Mouse (Mus musculus) liver, embryonic 12.5 days (tissue): Measurements from ENCODE around the gene Lrrc72. TPM values are rescaled to one million over a fixed set of nuclear protein-coding genes. Genes with fewer than 3 reads are reported as not detected.

Source experiments
- ATAC-seq: fragments of 200-750 bp; cut with Nextera tagmentation; 2 replicates; pipeline ENCODE4 v1.8.0; 2017; ENCODE audit warnings: moderate number of reproducible peaks, mild to moderate bottlenecking, moderate library complexity
- H3K27ac ChIP-seq: fragments of 300-500 bp; sonication (generic); 2 replicates; pipeline ENCODE4 v1.5.1; 2016; ENCODE audit warnings: mild to moderate bottlenecking
- H3K27me3 ChIP-seq: fragments of 300-500 bp; sonication (generic); replicated peaks from 2 replicates; pipeline ENCODE4 v1.6.1; 2016; ENCODE audit warnings: mild to moderate bottlenecking, moderate library complexity
- H3K36me3 ChIP-seq: fragments of 300-500 bp; sonication (generic); 2 replicates; pipeline ENCODE4 v1.6.1; 2016; ENCODE audit warnings: mild to moderate bottlenecking, moderate library complexity
- H3K4me1 ChIP-seq: fragments of 300-500 bp; sonication (generic); 2 replicates; pipeline ENCODE4 v1.6.1; 2016
- H3K4me2 ChIP-seq: fragments of 300-500 bp; sonication (generic); 2 replicates; pipeline ENCODE4 v1.6.1; 2016; ENCODE audit warnings: mild to moderate bottlenecking, moderate library complexity
- H3K4me3 ChIP-seq: fragments of 300-500 bp; sonication (generic); 2 replicates; pipeline ENCODE4 v1.5.1; 2016; ENCODE audit warnings: mild to moderate bottlenecking, moderate library complexity
- H3K9ac ChIP-seq: fragments of 300-500 bp; sonication (generic); 2 replicates; pipeline ENCODE4 v1.6.1; 2016; ENCODE audit warnings: mild to moderate bottlenecking, moderate library complexity
- H3K9me3 ChIP-seq: fragments of 300-500 bp; sonication (generic); replicated peaks from 2 replicates; pipeline ENCODE4 v1.6.1; 2016; ENCODE audit warnings: mild to moderate bottlenecking, moderate library complexity
- WGBS: fragments of 180-500 bp; shearing (Covaris S2); methylation state at CpG from one replicate; pipeline ENCODE4 v1.1.7; 2016; ENCODE audit not compliant: insufficient replicate concordance; 5-methylcytosine and 5-hydroxymethylcytosine counted together
- polyA plus RNA-seq: library from polyadenylated mRNA; unstranded; fragments of >200 nt; fragmentation: Nextera tagmentation; extraction: Ambion mirVana; gene quantifications from 2 replicates; pipeline ENCODE4 v1.2.1, GENCODE M21; 2016

The Lrrc72 gene
- polyA plus RNA-seq: not detected in 2 replicates

DNA sequence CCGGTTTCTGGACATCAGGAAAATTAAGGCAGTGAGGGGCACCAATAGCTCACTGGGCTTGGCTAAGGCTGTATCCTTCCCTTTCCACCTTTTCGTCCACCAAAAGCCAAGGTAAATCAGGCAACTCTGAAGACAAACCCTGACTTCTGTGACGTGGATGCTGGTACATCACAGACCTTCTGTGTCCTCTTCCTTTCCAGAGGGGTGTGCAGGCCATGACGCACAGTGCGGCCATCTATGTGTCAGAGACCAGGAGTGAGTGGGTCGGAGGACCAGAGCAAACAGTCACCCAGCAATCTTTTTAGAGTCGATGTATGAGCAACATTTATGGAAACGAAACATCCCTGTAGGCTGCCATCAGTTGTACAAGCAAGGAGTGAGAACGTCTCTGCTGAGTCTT is at the start of gene Lrrc72:
TSS of gene Lrrc72 (minus strand) at position 101 of the 400 bp plus-strand sequence.
- Histone ChIP-seq H3K27me3 (no peaks in the 10 kb centered on the region), H3K9me3 (no peaks in the 10 kb centered on the region), H3K9ac (no peak within 1 kb of the TSS), H3K4me2 (no peak within 1 kb of the TSS), H3K27ac (no peak within 1 kb of the TSS), H3K4me3 (no peak within 1 kb of the TSS), H3K4me1 (no peaks in the 10 kb centered on the region), H3K36me3 (no peaks in the 10 kb centered on the region)
- no peak for ATAC-seq
- 76% methylated on average over 9 of the region's 9 CpGs for WGBS

DNA sequence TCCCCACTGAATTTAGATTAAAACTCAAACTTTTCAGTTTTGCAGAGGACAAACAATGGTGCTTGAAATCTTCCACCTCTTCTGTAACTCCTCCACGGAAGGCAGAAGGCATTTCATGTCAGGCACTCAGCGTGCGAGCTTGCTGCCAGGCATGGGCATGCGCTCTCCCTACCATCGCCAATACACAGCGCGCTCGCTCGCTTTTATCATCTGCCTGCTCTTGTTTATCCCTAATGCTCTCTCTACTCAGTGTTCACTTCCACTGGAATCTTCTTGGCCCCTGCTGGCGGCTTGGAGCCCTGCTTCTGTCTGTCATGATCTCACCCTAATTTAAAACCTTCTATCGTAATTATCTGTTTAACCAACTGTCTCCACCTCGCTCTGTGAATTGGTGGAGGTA is 49.1 kb upstream of the Lrrc72 start:
- Histone ChIP-seq H3K9ac (no peak overlapping the region), H3K4me2 (no peak overlapping the region), H3K27me3 (no peaks in the 10 kb centered on the region), H3K4me3 (no peak overlapping the region), H3K36me3 (no peaks in the 10 kb centered on the region), H3K27ac (no peak overlapping the region), H3K9me3 (no peaks in the 10 kb centered on the region), H3K4me1 (no peaks in the 10 kb centered on the region)
- no peak for ATAC-seq
- 79% methylated on average over 12 of the region's 12 CpGs for WGBS

DNA sequence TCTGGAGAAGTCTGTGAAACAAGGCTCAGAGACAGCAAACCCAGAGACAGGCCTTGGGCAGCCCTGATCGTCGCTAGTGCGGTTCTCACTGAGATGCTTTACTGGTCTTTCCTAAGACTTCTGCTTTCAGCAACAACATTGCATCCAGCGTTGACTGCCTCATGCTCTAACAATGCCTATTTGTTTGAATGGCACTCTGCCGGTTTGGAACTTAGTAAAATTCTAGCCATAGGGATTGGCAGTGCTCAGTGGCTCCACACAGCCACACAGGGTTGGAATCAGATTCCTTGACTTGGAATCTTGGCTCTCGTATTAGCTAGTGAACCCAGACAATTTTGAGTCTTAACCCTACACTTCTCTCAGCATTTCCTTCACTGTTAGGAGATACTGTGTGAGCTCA is 38.1 kb upstream of the Lrrc72 start:
- Histone ChIP-seq H3K9me3 (no peaks in the 10 kb centered on the region), H3K4me3 (no peak overlapping the region), H3K27ac (no peak overlapping the region), H3K4me2 (no peak overlapping the region), H3K27me3 (no peaks in the 10 kb centered on the region), H3K36me3 (no peaks in the 10 kb centered on the region), H3K9ac (no peak overlapping the region), H3K4me1 (no peaks in the 10 kb centered on the region)
- no peak for ATAC-seq
- WGBS: 76% methylated on average over 6 of the region's 6 CpGs

DNA sequence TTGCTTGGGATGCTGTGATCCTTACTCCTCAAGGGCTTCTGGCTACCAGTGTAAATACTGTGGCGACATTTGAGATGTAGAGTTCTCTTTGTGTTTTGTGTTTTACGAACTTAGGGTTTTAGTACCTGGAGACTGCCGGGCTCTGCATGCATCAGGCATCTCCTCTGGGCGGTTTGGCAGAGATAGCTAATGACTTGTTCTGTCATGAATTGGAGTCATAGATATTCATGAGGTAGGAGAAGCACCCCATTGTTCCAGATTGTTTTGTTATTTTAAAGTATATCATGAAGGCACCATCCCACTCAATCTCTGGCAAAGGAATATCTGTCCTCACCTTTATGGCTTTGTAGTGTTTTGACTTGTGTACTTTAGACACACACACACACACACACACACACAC is 37.3 kb upstream of the Lrrc72 start:
- ATAC-seq: no peak

DNA sequence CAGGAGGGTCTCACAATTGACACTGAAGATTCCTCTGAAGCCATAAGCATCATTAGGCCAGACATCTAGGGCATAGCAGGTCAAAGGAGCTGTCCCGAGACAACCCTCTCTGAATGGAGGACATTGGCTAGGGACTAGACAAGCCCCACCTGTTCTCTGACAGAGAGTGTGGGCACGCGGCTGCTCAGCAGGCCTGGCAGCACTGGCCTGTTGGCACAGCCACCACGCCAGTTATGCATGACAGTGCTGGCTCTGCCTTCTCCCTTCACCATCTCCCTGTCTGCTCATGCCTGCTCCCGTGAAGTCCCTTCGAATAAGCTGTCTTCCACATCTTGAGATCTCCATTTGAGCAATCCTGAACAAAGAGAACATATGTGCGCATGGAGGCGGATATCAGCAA is 36.4 kb upstream of the Lrrc72 start:
- H3K4me3 ChIP-seq: no peak overlapping the region
- 73% methylated on average over 8 of the region's 8 CpGs for WGBS
- ATAC-seq: no peak
- no peaks in the 10 kb centered on the region for H3K27me3 ChIP-seq
- no peak overlapping the region for H3K9ac ChIP-seq
- no peaks in the 10 kb centered on the region for H3K36me3 ChIP-seq
- no peaks in the 10 kb centered on the region for H3K4me1 ChIP-seq
- no peak overlapping the region for H3K4me2 ChIP-seq
- no peak overlapping the region for H3K27ac ChIP-seq
- H3K9me3 ChIP-seq: no peaks in the 10 kb centered on the region

More for the DNA sequence above, 37.3 kb upstream of the Lrrc72 start:
- no peak overlapping the region for H3K4me3 ChIP-seq
- H3K9me3 ChIP-seq: no peaks in the 10 kb centered on the region
- H3K9ac ChIP-seq: no peak overlapping the region
- 73% methylated on average over 4 of the region's 4 CpGs for WGBS
- H3K4me1 ChIP-seq: no peaks in the 10 kb centered on the region
- no peaks in the 10 kb centered on the region for H3K36me3 ChIP-seq
- no peak overlapping the region for H3K4me2 ChIP-seq
- H3K27me3 ChIP-seq: no peaks in the 10 kb centered on the region
- H3K27ac ChIP-seq: no peak overlapping the region

DNA sequence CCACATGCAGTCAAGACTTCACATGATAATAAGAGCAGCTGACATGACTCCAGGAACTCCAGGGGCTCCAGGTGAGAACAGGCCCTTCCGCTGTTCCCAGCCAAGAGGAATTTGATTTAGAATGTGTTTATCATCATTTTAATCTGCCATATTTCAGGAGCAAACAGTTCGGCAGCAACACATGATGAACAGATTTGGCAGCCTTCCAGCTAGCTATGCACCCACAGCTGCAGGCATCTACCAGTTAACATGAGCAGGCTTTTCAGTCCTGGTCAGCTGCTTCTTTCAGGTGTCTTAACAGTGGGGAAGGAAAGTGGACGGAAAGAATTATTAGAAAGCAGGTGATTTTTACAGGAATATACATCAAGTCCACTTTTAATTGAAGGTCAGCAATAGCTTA is 21.6 kb upstream of the Lrrc72 start:
- WGBS: 73% methylated on average over 3 of the region's 3 CpGs
- Histone ChIP-seq H3K4me1 (no peaks in the 10 kb centered on the region), H3K27me3 (no peaks in the 10 kb centered on the region), H3K4me3 (no peak overlapping the region), H3K27ac (no peak overlapping the region), H3K4me2 (no peak overlapping the region), H3K9me3 (no peaks in the 10 kb centered on the region), H3K36me3 (no peaks in the 10 kb centered on the region), H3K9ac (no peak overlapping the region)
- no peak for ATAC-seq

DNA sequence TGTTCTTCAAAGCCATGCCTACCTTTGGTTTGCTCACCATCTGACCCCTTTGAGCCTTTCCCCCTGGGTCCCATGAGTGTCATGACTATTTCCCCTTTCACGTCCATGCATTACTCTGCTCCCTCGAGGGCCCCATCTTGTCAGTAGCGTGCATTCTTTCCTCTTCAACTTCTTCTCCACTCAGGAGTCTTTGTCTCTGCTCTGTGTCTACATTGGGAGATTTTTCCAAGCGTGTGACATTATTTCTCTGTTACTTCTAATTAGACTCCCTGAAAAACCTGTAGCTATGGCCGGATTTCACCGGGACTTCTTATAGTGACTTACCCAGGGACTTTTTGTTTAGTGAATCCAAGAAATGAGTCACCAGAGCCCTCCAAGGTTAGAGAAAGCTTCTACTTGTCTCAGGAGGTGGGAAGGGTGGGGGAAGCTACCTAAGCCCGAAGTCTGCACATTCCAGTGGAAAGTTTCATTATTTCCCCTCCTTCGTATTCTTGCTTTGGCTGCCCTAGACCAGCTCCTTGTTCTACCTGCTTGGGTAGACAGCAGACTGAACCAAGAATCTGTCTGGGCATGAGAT is 14.6 kb upstream of the Lrrc72 start:
- Histone ChIP-seq H3K9me3 (no peaks in the 10 kb centered on the region), H3K4me3 (no peak overlapping the region), H3K36me3 (no peaks in the 10 kb centered on the region), H3K9ac (no peak overlapping the region), H3K4me1 (no peaks in the 10 kb centered on the region), H3K27ac (no peak overlapping the region), H3K27me3 (no peaks in the 10 kb centered on the region), H3K4me2 (no peak overlapping the region)
- 72% methylated on average over 8 of the region's 8 CpGs for WGBS
- no peak for ATAC-seq

DNA sequence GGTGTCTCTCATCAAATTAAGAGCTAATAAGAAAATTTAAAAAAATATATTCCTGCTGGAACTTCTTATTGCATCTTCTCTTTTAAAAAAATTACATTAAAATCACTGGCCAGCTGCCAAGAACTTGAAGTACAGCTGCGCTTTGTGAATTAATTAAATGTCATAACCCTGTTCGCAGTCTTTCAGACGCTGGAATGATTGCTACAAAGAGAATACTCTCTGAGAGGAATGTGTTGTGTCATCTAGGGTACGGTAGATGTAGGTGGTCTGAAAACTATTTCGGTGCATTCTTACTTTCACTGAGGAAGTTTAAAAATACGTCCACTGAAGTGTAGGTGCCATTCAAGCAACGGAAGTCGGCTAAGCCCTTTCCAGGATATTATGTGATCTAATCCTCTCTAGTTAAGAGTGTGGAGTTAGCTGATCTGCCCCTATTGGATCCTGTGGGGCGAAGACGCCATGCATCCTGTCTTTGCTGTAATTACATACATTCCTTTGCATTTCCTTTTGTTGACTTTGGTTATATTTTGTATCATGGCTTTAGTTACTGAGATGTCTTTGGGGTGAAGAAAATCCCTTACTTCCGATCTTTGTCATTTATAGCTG is 9.0 kb upstream of the Lrrc72 start:
- H3K4me1 ChIP-seq: no peaks in the 10 kb centered on the region
- H3K27ac ChIP-seq: no peak overlapping the region
- no peak overlapping the region for H3K9ac ChIP-seq
- no peaks in the 10 kb centered on the region for H3K9me3 ChIP-seq
- WGBS: 76% methylated on average over 11 of the region's 11 CpGs
- H3K27me3 ChIP-seq: no peaks in the 10 kb centered on the region
- H3K36me3 ChIP-seq: no peaks in the 10 kb centered on the region
- H3K4me3 ChIP-seq: no peak overlapping the region
- no peak for ATAC-seq
- H3K4me2 ChIP-seq: no peak overlapping the region

DNA sequence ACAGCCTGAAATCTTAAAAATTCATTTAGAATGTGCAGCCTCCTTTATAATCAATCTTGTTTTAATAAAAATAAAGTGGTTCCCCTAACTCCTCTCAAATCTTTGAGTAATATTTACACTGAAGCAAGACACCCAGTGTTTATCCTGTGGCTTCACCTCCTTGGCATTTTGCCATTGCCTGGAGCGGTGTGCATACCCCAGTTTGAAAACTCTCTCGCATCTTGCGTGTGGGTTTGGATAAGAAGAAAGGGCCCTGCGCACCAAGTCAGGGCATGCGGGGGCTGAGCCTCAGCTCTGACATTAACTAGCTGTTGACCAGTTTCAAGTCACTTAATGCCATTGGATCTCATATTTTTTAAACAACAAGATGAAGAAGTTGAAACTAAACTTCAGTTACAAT is 2.2 kb upstream of the Lrrc72 start:
- ATAC-seq: no peak
- no peak overlapping the region for H3K27ac ChIP-seq
- no peak overlapping the region for H3K4me3 ChIP-seq
- H3K4me2 ChIP-seq: no peak overlapping the region
- H3K27me3 ChIP-seq: no peaks in the 10 kb centered on the region
- H3K4me1 ChIP-seq: no peaks in the 10 kb centered on the region
- 71% methylated on average over 5 of the region's 5 CpGs for WGBS
- H3K36me3 ChIP-seq: no peaks in the 10 kb centered on the region
- no peaks in the 10 kb centered on the region for H3K9me3 ChIP-seq
- no peak overlapping the region for H3K9ac ChIP-seq

DNA sequence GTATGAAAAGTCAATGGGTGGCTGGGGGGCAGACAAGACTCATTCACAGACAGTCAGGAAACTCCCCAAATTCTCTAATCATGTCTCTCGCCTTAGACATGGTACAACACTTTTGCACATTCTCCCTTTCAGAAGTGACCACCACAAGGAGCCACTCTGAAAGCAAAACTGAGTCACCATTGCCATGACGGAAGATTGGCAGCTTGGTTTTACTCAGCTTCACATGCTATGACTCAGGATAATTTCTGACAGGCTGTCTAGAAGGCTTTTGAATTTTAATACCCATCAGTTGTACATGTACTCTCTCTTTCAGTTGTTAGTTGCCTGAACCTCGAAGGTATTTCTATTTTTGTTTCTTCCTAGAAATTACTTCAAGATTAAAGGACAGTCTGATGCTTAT is 12.0 kb downstream of the Lrrc72 start:
- ATAC-seq: no peak
- Histone ChIP-seq H3K4me3 (no peak overlapping the region), H3K4me1 (no peaks in the 10 kb centered on the region), H3K36me3 (no peaks in the 10 kb centered on the region), H3K4me2 (no peak overlapping the region), H3K27me3 (no peaks in the 10 kb centered on the region), H3K9me3 (no peaks in the 10 kb centered on the region), H3K27ac (no peak overlapping the region), H3K9ac (no peak overlapping the region)
- 58% methylated on average over 3 of the region's 3 CpGs for WGBS

DNA sequence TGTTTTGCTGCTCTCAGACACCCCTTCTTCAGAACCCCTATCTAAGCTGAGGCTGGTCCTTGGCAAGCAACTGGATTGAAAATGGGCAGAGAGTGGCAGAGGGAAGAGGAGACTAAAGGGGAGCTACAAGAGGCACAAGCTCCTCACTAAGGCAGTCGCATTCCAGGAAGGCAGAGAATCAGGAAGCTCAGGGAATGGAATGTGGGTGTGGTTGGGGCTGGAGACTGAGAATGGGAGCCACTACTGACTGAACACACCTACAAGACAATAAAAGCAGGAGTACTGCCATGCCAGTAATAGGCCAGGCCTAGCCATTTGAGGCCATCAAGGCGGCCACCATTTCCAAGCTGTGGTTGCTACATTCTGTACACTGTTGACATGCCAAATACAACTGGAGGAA is 21.8 kb downstream of the Lrrc72 start:
- WGBS: 58% methylated on average over 2 of the region's 2 CpGs
- H3K4me1 ChIP-seq: no peaks in the 10 kb centered on the region
- no peaks in the 10 kb centered on the region for H3K9me3 ChIP-seq
- H3K36me3 ChIP-seq: no peaks in the 10 kb centered on the region
- no peak overlapping the region for H3K9ac ChIP-seq
- H3K4me3 ChIP-seq: no peak overlapping the region
- no peaks in the 10 kb centered on the region for H3K27me3 ChIP-seq
- ATAC-seq: no peak
- H3K27ac ChIP-seq: no peak overlapping the region
- H3K4me2 ChIP-seq: no peak overlapping the region

DNA sequence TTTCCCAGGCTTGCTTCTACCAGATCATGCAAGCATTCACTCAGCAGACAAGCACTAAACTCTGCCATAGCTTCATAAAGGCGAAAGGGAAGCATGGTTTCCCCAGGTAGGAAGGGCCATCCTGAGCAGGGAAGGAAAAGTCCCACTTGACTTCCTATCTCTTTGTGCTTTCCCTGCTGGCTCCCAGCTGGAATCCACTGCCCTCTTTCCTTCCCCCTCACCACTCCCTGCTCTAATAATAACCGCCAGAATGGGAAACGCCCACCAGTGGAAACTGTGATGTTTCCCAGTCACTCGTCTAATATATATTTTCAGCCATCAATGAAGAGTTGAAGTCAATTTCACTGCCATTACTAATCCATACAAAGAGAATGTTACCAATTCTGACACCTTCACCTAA is 28.8 kb downstream of the Lrrc72 start:
- Histone ChIP-seq H3K9me3 (no peaks in the 10 kb centered on the region), H3K36me3 (no peaks in the 10 kb centered on the region), H3K4me2 (no peak overlapping the region), H3K4me1 (no peaks in the 10 kb centered on the region), H3K27me3 (no peaks in the 10 kb centered on the region), H3K4me3 (no peak overlapping the region), H3K9ac (no peak overlapping the region), H3K27ac (no peak overlapping the region)
- WGBS: 48% methylated on average over 4 of the region's 4 CpGs
- no peak for ATAC-seq

DNA sequence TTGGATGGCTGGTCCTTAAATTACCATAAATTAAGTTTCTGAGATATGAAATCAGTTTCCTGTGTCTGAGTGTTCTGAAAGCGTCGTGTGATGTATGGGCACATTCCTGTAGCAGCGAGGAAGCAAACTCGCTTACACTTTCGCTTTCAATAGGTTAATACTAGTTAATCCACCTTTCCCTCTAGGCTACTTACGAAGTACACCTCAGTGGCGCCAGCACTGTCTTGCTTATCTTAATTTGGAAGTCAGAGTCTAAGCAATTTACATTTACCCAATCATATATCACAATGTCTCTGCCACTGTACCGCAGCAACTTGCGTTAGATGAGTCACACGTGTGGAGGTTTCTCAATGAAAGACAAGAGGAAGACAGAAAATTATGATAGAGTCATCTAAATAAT is 36.3 kb downstream of the Lrrc72 start:
- WGBS: 65% methylated on average over 10 of the region's 10 CpGs
- H3K4me1 ChIP-seq: no peaks in the 10 kb centered on the region
- H3K9me3 ChIP-seq: no peaks in the 10 kb centered on the region
- H3K27me3 ChIP-seq: no peaks in the 10 kb centered on the region
- H3K36me3 ChIP-seq: no peaks in the 10 kb centered on the region
- no peak overlapping the region for H3K9ac ChIP-seq
- no peak overlapping the region for H3K27ac ChIP-seq
- no peak for ATAC-seq
- no peak overlapping the region for H3K4me2 ChIP-seq
- no peak overlapping the region for H3K4me3 ChIP-seq
